Mouse (Mus musculus) midbrain, embryonic 10.5 days (tissue): Measurements from ENCODE around the gene Zc3h7b. TPM values are rescaled to one million over a fixed set of nuclear protein-coding genes. Genes with fewer than 3 reads are reported as not detected.

Source experiments
- DNase-seq: peaks from one replicate; pipeline ENCODE4 v3.0.0-alpha.2; 2017; ENCODE audit warnings: low spot score
- H3K27ac ChIP-seq: fragments of 300-500 bp; sonication (generic); replicated peaks from 2 replicates; pipeline ENCODE4 v1.5.1; 2016; ENCODE audit warnings: mild to moderate bottlenecking
- H3K27me3 ChIP-seq: fragments of 300-500 bp; sonication (generic); 2 replicates; pipeline ENCODE4 v1.6.1; 2016; ENCODE audit warnings: low read depth, mild to moderate bottlenecking; ENCODE audit not compliant: poor library complexity, severe bottlenecking
- H3K36me3 ChIP-seq: fragments of 300-500 bp; sonication (generic); 2 replicates; pipeline ENCODE4 v1.6.1; 2016; ENCODE audit warnings: mild to moderate bottlenecking, moderate library complexity
- H3K4me1 ChIP-seq: fragments of 300-500 bp; sonication (generic); 2 replicates; pipeline ENCODE4 v1.6.1; 2016
- H3K4me3 ChIP-seq: fragments of 300-500 bp; sonication (generic); 2 replicates; pipeline ENCODE4 v1.5.1; 2016; ENCODE audit warnings: mild to moderate bottlenecking, moderate library complexity
- H3K9me3 ChIP-seq: fragments of 300-500 bp; sonication (generic); replicated peaks from 2 replicates; pipeline ENCODE4 v1.6.1; 2016; ENCODE audit warnings: mild to moderate bottlenecking
- WGBS: fragments of 180-500 bp; shearing (Covaris S2); methylation state at CpG from one replicate; pipeline ENCODE4 v1.1.7; 2016; 5-methylcytosine and 5-hydroxymethylcytosine counted together
- polyA plus RNA-seq: library from polyadenylated mRNA; unstranded; fragments of >200 nt; fragmentation: Nextera tagmentation; extraction: Ambion mirVana; gene quantifications from 2 replicates; pipeline ENCODE4 v1.2.1, GENCODE M21; 2016

The Zc3h7b gene
- polyA plus RNA-seq, 1 experiment from 2014 or later, result 36.3 TPM

GRCm38 (mm10) chr15:81774505-81775171, 29.8 kb downstream of the Zc3h7b start:
- Histone ChIP-seq H3K36me3 (peaks cover 99% of the 10 kb centered on the region), H3K9me3 (no peaks in the 10 kb centered on the region; the same call in 1 of the 2 replicates), H3K27me3 (no peaks in the 10 kb centered on the region), H3K4me1 (no peaks in the 10 kb centered on the region), H3K27ac (no peak overlapping the region), H3K4me3 (no peak overlapping the region)
- 91% methylated on average over 15 of the region's 15 CpGs for WGBS
- DNase-seq, result no peak

- peaks cover 100% of the 10 kb centered on the region for H3K36me3 ChIP-seq
- WGBS, result 92% methylated on average over 11 of the region's 11 CpGs
- no peak overlapping the region for H3K4me3 ChIP-seq
- H3K27me3 ChIP-seq, result no peaks in the 10 kb centered on the region
- H3K4me1 ChIP-seq, result no peaks in the 10 kb centered on the region
- no peak overlapping the region for H3K27ac ChIP-seq
- H3K9me3 ChIP-seq, result no peaks in the 10 kb centered on the region
- no peak for DNase-seq
Measured at GRCm38 (mm10) chr15:81776631-81777422, 32.0 kb downstream of the Zc3h7b start.

- Histone ChIP-seq H3K27me3 (no peaks in the 10 kb centered on the region), H3K36me3 (peaks cover 100% of the 10 kb centered on the region), H3K4me1 (no peaks in the 10 kb centered on the region), H3K4me3 (no peak overlapping the region), H3K27ac (no peak overlapping the region), H3K9me3 (no peaks in the 10 kb centered on the region)
- 91% methylated on average over 7 of the region's 7 CpGs for WGBS
- DNase-seq, result no peak
Measured at GRCm38 (mm10) chr15:81781816-81782215, 37.0 kb downstream of the Zc3h7b start.

GRCm38 (mm10) chr15:81784762-81785161, 39.9 kb downstream of the Zc3h7b start:
- no peaks in the 10 kb centered on the region for H3K27me3 ChIP-seq
- no peaks in the 10 kb centered on the region for H3K4me1 ChIP-seq
- peaks cover 99% of the 10 kb centered on the region for H3K36me3 ChIP-seq
- no peak for DNase-seq
- no peak overlapping the region for H3K4me3 ChIP-seq
- H3K9me3 ChIP-seq, result no peaks in the 10 kb centered on the region
- WGBS, result 84% methylated on average over 5 of the region's 5 CpGs
- H3K27ac ChIP-seq, result no peak overlapping the region

- Histone ChIP-seq H3K36me3 (peaks cover 99% of the 10 kb centered on the region), H3K27me3 (no peaks in the 10 kb centered on the region), H3K9me3 (no peaks in the 10 kb centered on the region), H3K4me1 (no peaks in the 10 kb centered on the region), H3K27ac (no peak overlapping the region), H3K4me3 (no peak overlapping the region)
- no peak for DNase-seq
- WGBS, result 95% methylated on average over 8 of the region's 8 CpGs
Measured at GRCm38 (mm10) chr15:81785701-81786100, 40.8 kb downstream of the Zc3h7b start.

GRCm38 (mm10) chr15:81787525-81787924, 42.7 kb downstream of the Zc3h7b start:
- DNase-seq, result no peak
- Histone ChIP-seq H3K36me3 (peaks cover 99% of the 10 kb centered on the region), H3K27me3 (no peaks in the 10 kb centered on the region), H3K4me1 (no peaks in the 10 kb centered on the region), H3K4me3 (no peak overlapping the region), H3K9me3 (no peaks in the 10 kb centered on the region), H3K27ac (no peak overlapping the region)
- 93% methylated on average over 13 of the region's 13 CpGs for WGBS

GRCm38 (mm10) chr15:81792444-81792843, 47.6 kb downstream of the Zc3h7b start:
- Histone ChIP-seq H3K27ac (no peak overlapping the region), H3K9me3 (no peaks in the 10 kb centered on the region), H3K4me1 (0 out of 2 replicates have a peak, but pooled peaks cover 3% of the 10 kb centered on the region), H3K36me3 (peaks cover 84% of the 10 kb centered on the region), H3K27me3 (no peaks in the 10 kb centered on the region), H3K4me3 (no peak overlapping the region)
- DNase-seq, result no peak
- WGBS, result 95% methylated on average over 9 of the region's 9 CpGs

- Histone ChIP-seq H3K9me3 (no peaks in the 10 kb centered on the region), H3K27me3 (no peaks in the 10 kb centered on the region), H3K36me3 (peaks cover 52% of the 10 kb centered on the region), H3K4me3 (no peak overlapping the region), H3K4me1 (0 out of 2 replicates have a peak, but pooled peaks cover 3% of the 10 kb centered on the region), H3K27ac (no peak overlapping the region)
- WGBS, result 82% methylated on average over 3 of the region's 3 CpGs
- no peak for DNase-seq
Measured at GRCm38 (mm10) chr15:81796228-81796627, 51.4 kb downstream of the Zc3h7b start.

- no peak for DNase-seq
- H3K36me3 ChIP-seq, result peaks cover 35% of the 10 kb centered on the region
- peaks cover 5% of the 10 kb centered on the region; the same call in 1 of the 2 replicates for H3K27me3 ChIP-seq
- H3K9me3 ChIP-seq, result no peaks in the 10 kb centered on the region
- peaks cover 13% of the 10 kb centered on the region for H3K4me1 ChIP-seq
- H3K4me3 ChIP-seq, result no peak overlapping the region
- 91% methylated on average over 6 of the region's 6 CpGs for WGBS
- no peak overlapping the region for H3K27ac ChIP-seq
Measured at GRCm38 (mm10) chr15:81797861-81798260, 53.0 kb downstream of the Zc3h7b start.

GRCm38 (mm10) chr15:81798421-81798820, 53.6 kb downstream of the Zc3h7b start:
- DNase-seq, result no peak
- 86% methylated on average over 4 of the region's 4 CpGs for WGBS
- H3K4me1 ChIP-seq, result peaks cover 18% of the 10 kb centered on the region
- peaks cover 30% of the 10 kb centered on the region for H3K36me3 ChIP-seq
- no peak overlapping the region for H3K27ac ChIP-seq
- no peak overlapping the region for H3K4me3 ChIP-seq
- H3K27me3 ChIP-seq, result peaks cover 11% of the 10 kb centered on the region; the same call in 1 of the 2 replicates
- H3K9me3 ChIP-seq, result no peaks in the 10 kb centered on the region

GRCm38 (mm10) chr15:81800391-81800790, 55.5 kb downstream of the Zc3h7b start:
- Histone ChIP-seq H3K4me3 (no peak overlapping the region), H3K36me3 (peaks cover 12% of the 10 kb centered on the region), H3K27ac (no peak overlapping the region), H3K4me1 (peaks cover 29% of the 10 kb centered on the region), H3K9me3 (no peaks in the 10 kb centered on the region), H3K27me3 (peaks cover 13% of the 10 kb centered on the region)
- 78% methylated on average over 3 of the region's 3 CpGs for WGBS
- no peak for DNase-seq

GRCm38 (mm10) chr15:81802001-81802890, 57.4 kb downstream of the Zc3h7b start, which contains the start of gene Tef:
Tef (plus strand) TSS chr15:81802421.
- DNase-seq, result peak; percentile 63
- peak within 1 kb of the TSS; percentile 72 for H3K27ac ChIP-seq
- H3K27me3 ChIP-seq, result peaks cover 13% of the 10 kb centered on the region
- H3K4me1 ChIP-seq, result peaks cover 28% of the 10 kb centered on the region
- 32% methylated on average over 19 of the region's 19 CpGs for WGBS
- H3K9me3 ChIP-seq, result no peaks in the 10 kb centered on the region
- peaks cover 4% of the 10 kb centered on the region; the same call in 1 of the 2 replicates for H3K36me3 ChIP-seq
- H3K4me3 ChIP-seq, result peak within 1 kb of the TSS; percentile 40
